Mouse (Mus musculus) spleen, postnatal 10 days (tissue): Measurements from ENCODE around the gene Olfr136.

Source experiments
- DNase-seq, 2 experiments: peaks; one replicate each; pipeline ENCODE4 v3.0.0; 2021 to 2022; ENCODE audit warnings: low spot score in 2 of 2

Olfr136 gene

GRCm38 (mm10) chr17:38329531-38329930 lies at the start of gene Olfr136:
Gene Olfr136 (plus strand): TSS chr17:38329831.
- no peak for DNase-seq

GRCm38 (mm10) chr17:38307470-38307869 lies 22.2 kb upstream of the Olfr136 start, which contains the start of gene Olfr137:
Gene Olfr137 (minus strand): TSS chr17:38307570.
- DNase-seq, result no peak
